Mouse (Mus musculus): ENCODE results near the gene Asic3. TPM values are rescaled to one million over a fixed set of nuclear protein-coding genes. Genes with fewer than 3 reads are reported as not detected.
"Not testable (repeated sequence)": the region's sequence is repeated elsewhere in the genome, so short reads cannot be mapped to it uniquely, and the experiment has no call there.

Gene Asic3
- polyA plus RNA-seq, 1 experiment from 2014 or later: 0.26 TPM

DNA sequence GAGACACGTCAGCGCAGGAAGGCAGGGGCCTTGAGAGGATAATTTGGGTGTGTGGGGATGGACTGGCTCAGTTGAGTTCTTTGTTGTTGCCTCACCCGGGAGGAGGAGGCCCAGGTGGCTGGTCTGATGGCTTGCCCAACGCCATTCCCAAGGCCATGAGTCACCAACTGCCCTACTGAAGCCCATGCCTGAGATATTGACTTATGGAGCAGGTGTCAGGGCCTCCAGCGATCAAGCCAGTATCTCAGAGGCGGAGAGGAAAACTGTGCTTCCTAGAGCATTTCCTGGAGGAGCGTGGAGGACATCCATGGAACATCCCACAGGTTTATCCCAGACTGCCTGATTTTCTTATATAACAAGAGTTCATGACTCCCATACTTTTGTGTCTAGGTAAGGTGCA is 20.5 kb upstream of the Asic3 start:
- H3K4me2 ChIP-seq (replicated peaks; ENCODE audit: low read depth, low read length): no peak overlapping the region
- WGBS: 71% methylated on average over 7 of the region's 7 CpGs
- H3K9me3 ChIP-seq (ENCODE audit: control insufficient read depth, low read depth, low read length): no peaks in the 10 kb centered on the region
- no peaks in the 10 kb centered on the region for H3K27me3 ChIP-seq (ENCODE audit: control insufficient read depth, insufficient read depth, low read length)
- no peak for ATAC-seq (ENCODE audit: insufficient number of reproducible peaks, insufficient read depth, low FRiP score, low read depth)
- no peak overlapping the region for H3K9ac ChIP-seq (replicated peaks; ENCODE audit: low read depth, low read length)
- H3K27ac ChIP-seq (ENCODE audit: low read length): no peak overlapping the region
- peaks cover 7% of the 10 kb centered on the region; the same call in 1 of the 2 replicates for H3K4me1 ChIP-seq (ENCODE audit: control insufficient read depth, insufficient read depth, low read length)
- H3K36me3 ChIP-seq (ENCODE audit: control insufficient read depth, insufficient read depth, low read length): no peaks in the 10 kb centered on the region
- H3K4me3 ChIP-seq (ENCODE audit: low read depth, low read length): no peak overlapping the region

DNA sequence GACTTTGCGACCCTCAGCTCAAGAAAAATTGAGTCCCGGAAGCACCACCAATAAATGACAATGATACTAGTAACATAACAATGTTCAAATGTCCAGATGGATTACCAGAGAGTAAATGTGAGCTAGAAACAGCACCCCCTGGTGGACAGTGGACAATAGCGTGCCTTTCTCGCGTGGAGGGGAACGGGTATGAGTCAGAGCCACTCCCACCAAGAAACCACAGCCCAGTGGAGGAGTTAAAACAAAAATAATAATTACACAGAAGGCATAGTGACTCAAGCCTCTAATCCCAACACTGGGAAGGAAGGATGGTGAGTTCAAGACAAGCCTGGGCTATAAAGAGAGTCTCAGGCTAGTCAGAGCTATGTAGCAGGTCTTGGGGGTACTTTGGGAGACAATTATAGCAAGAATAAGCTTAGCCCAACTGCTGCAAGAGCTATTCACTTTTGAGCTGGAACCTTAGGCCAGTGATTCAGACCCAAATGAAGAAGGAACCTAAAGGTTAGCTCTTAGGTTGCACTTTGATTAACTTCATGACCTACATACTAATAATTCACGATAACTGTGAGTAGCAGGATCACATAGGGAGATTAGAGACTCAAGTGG is 19.7 kb upstream of the Asic3 start, which contains the start of gene Abcb8:
TSS of gene Abcb8 (plus strand) at position 272 of the 606 bp plus-strand sequence.
- 25% methylated on average over 7 of the region's 7 CpGs for WGBS
- Histone ChIP-seq H3K27me3 (ENCODE audit: control insufficient read depth, insufficient read depth, low read length) (no peaks in the 10 kb centered on the region), H3K9me3 (ENCODE audit: control insufficient read depth, low read depth, low read length) (no peaks in the 10 kb centered on the region), H3K4me3 (ENCODE audit: low read depth, low read length) (peak within 1 kb of the TSS; percentile 56), H3K27ac (ENCODE audit: low read length) (peak within 1 kb of the TSS; percentile 79; the same call in 1 of the 2 replicates), H3K9ac (replicated peaks; ENCODE audit: low read depth, low read length) (no peak within 1 kb of the TSS; the same call in 1 of the 2 replicates), H3K4me2 (replicated peaks; ENCODE audit: low read depth, low read length) (peak within 1 kb of the TSS; percentile 59), H3K36me3 (ENCODE audit: control insufficient read depth, insufficient read depth, low read length) (no peaks in the 10 kb centered on the region), H3K4me1 (ENCODE audit: control insufficient read depth, insufficient read depth, low read length) (peaks cover 7% of the 10 kb centered on the region; the same call in 1 of the 2 replicates)
- no peak for ATAC-seq (ENCODE audit: insufficient number of reproducible peaks, insufficient read depth, low FRiP score, low read depth)

DNA sequence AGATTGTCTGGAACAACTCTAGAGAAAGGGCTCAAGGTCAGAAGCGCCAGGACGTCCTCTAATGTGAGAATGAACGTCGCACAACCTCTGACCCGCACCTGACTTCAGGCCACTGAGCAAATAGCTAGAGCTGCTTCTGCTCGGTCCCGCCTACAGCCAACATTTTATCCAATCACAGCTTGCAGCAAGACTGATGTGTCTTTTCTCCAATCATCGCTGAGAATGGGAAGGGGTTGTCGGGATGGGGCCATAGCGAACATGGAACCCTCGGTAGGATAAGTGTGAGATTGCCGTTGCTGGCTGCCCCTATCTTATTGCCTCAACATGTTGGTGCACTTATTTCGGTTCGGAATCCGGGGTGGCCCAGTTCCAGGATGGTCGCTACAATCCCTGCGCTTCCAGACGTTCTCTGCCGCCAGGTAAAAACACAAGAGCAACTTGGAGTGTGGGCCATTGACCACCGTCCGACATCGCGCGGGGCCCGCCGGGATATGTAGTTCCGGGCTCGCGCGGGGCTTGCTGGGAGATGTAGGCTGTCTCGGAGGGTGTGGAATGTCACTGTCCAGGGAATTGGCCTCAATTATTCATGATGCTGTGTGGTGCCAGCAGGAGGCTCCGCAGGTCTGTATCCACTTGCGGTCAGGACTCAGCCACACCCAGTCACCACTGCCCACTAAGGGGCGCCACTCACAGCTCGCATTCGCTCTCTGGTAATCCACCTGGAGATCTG is 18.9 kb upstream of the Asic3 start:
- H3K27me3 ChIP-seq (ENCODE audit: control insufficient read depth, insufficient read depth, low read length): no peaks in the 10 kb centered on the region
- H3K4me1 ChIP-seq (ENCODE audit: control insufficient read depth, insufficient read depth, low read length): peaks cover 7% of the 10 kb centered on the region; the same call in 1 of the 2 replicates
- no peak overlapping the region; the same call in 1 of the 2 replicates for H3K9ac ChIP-seq (replicated peaks; ENCODE audit: low read depth, low read length)
- H3K27ac ChIP-seq (ENCODE audit: low read length): peak overlapping the region; percentile 79; the same call in 1 of the 2 replicates
- H3K4me2 ChIP-seq (replicated peaks; ENCODE audit: low read depth, low read length): peak overlapping the region; percentile 59
- H3K9me3 ChIP-seq (ENCODE audit: control insufficient read depth, low read depth, low read length): no peaks in the 10 kb centered on the region
- ATAC-seq (ENCODE audit: insufficient number of reproducible peaks, insufficient read depth, low FRiP score, low read depth): peak; percentile 95
- peak overlapping the region; percentile 56 for H3K4me3 ChIP-seq (ENCODE audit: low read depth, low read length)
- WGBS: under 1% methylated on average over 36 of the region's 36 CpGs
- no peaks in the 10 kb centered on the region for H3K36me3 ChIP-seq (ENCODE audit: control insufficient read depth, insufficient read depth, low read length)

DNA sequence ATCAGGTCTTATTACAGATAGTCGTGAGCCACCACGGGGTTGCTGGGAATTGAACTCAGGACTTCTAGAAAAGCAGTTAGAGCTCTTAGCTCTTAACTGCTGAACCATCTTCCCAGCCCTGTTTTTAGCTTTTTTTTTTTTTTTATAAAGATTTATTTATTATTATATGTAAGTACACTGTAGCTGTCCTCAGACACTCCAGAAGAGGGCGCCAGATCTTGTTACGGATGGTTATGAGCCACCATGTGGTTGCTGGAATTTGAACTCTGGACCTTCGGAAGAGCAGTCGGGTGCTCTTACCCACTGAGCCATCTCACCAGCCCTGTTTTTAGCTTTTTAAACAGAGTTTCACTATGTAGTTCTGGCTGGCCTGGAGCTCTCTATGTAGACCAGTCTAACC is 16.9 kb upstream of the Asic3 start:
- WGBS: 88% methylated on average over 6 of the region's 6 CpGs
- not testable (repeated sequence) for H3K4me3 ChIP-seq (ENCODE audit: low read depth, low read length); H3K4me2 ChIP-seq (replicated peaks; ENCODE audit: low read depth, low read length); H3K27me3 ChIP-seq (ENCODE audit: control insufficient read depth, insufficient read depth, low read length); ATAC-seq (ENCODE audit: insufficient number of reproducible peaks, insufficient read depth, low FRiP score, low read depth); H3K36me3 ChIP-seq (ENCODE audit: control insufficient read depth, insufficient read depth, low read length); H3K4me1 ChIP-seq (ENCODE audit: control insufficient read depth, insufficient read depth, low read length); H3K27ac ChIP-seq (ENCODE audit: low read length); H3K9ac ChIP-seq (replicated peaks; ENCODE audit: low read depth, low read length); H3K9me3 ChIP-seq (ENCODE audit: control insufficient read depth, low read depth, low read length)

DNA sequence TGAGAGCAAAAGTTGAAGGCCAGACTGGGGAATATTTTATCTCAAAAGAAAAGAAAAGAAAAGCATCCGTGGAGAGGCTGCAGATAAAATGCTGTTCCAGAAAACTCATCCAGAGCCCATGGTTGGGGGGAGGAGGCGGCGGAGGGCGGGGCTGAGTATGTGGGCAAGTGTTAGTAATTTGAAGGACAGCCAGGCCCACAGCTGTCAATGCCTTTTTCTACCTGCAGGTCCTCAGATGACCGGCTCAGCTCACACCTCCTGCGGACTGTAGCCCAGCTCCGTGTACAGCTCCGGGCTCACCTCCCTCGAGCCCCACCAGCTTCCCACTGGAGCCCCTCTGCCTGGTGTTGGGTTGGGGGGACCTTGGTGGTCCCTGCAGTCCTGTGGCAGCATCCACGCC is 13.5 kb upstream of the Asic3 start:
- Histone ChIP-seq H3K27ac (ENCODE audit: low read length) (no peak overlapping the region), H3K4me3 (ENCODE audit: low read depth, low read length) (no peak overlapping the region), H3K4me1 (ENCODE audit: control insufficient read depth, insufficient read depth, low read length) (peaks cover 3% of the 10 kb centered on the region; the same call in 1 of the 2 replicates), H3K9ac (replicated peaks; ENCODE audit: low read depth, low read length) (no peak overlapping the region), H3K27me3 (ENCODE audit: control insufficient read depth, insufficient read depth, low read length) (no peaks in the 10 kb centered on the region), H3K9me3 (ENCODE audit: control insufficient read depth, low read depth, low read length) (no peaks in the 10 kb centered on the region), H3K36me3 (ENCODE audit: control insufficient read depth, insufficient read depth, low read length) (peaks cover 13% of the 10 kb centered on the region; the same call in 1 of the 2 replicates), H3K4me2 (replicated peaks; ENCODE audit: low read depth, low read length) (no peak overlapping the region)
- 90% methylated on average over 10 of the region's 10 CpGs for WGBS
- no peak for ATAC-seq (ENCODE audit: insufficient number of reproducible peaks, insufficient read depth, low FRiP score, low read depth)

DNA sequence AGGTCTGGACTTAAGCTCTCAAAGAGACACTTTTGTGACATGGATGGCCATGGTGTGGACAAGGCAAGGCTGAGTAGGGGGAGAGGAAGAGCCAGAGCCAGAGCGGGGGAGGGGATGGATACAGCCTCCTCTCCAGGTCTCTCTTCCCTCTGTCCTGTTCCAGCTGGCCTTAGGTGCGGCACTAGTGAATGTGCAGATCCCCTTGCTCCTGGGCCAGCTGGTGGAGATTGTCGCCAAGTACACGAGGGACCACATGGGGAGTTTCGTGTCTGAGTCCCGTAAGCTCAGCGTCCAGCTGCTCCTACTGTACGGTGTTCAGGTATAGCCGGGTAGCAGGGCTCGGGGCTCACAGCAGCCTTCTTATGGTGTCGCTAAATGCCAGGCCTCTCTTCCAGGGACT is 12.8 kb upstream of the Asic3 start:
- peaks cover 13% of the 10 kb centered on the region; the same call in 1 of the 2 replicates for H3K36me3 ChIP-seq (ENCODE audit: control insufficient read depth, insufficient read depth, low read length)
- H3K4me2 ChIP-seq (replicated peaks; ENCODE audit: low read depth, low read length): no peak overlapping the region
- H3K4me3 ChIP-seq (ENCODE audit: low read depth, low read length): no peak overlapping the region
- H3K27ac ChIP-seq (ENCODE audit: low read length): no peak overlapping the region
- no peaks in the 10 kb centered on the region for H3K4me1 ChIP-seq (ENCODE audit: control insufficient read depth, insufficient read depth, low read length)
- 92% methylated on average over 11 of the region's 11 CpGs for WGBS
- ATAC-seq (ENCODE audit: insufficient number of reproducible peaks, insufficient read depth, low FRiP score, low read depth): no peak
- H3K27me3 ChIP-seq (ENCODE audit: control insufficient read depth, insufficient read depth, low read length): no peaks in the 10 kb centered on the region
- no peaks in the 10 kb centered on the region for H3K9me3 ChIP-seq (ENCODE audit: control insufficient read depth, low read depth, low read length)
- no peak overlapping the region for H3K9ac ChIP-seq (replicated peaks; ENCODE audit: low read depth, low read length)

DNA sequence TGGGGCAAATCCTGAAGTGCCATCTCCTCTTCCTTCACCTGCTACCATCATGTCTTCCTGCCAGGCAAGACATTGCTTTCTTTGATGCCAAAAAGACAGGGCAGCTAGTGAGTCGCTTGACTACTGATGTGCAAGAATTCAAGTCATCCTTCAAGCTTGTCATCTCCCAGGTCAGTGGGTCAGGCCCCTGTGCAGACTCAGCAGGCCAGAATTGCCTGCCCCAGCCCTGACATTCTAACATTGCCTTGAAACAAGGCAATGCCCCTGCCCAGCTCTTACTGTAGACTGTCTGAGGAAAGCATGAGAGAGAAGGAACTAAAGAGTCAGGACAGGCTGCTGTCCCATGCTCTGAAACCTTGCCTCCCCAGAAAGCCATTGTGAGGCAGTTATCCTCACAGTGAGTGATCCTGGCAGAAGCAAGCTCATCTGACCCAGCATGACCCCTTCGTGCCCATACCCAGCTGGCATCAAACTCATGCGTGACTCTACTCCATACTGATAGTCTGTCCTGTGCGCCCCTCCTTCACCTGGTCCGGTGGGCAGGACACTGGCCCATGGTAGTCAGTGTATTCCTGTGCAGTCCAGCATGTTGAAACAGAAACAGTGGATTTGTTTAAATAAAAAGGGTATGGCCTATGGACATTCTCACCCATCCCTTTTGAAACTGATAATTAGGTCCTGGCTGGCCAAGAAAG is 12.1 kb upstream of the Asic3 start:
- Histone ChIP-seq H3K36me3 (ENCODE audit: control insufficient read depth, insufficient read depth, low read length) (peaks cover 14% of the 10 kb centered on the region; the same call in 1 of the 2 replicates), H3K4me2 (replicated peaks; ENCODE audit: low read depth, low read length) (no peak overlapping the region), H3K9ac (replicated peaks; ENCODE audit: low read depth, low read length) (no peak overlapping the region), H3K9me3 (ENCODE audit: control insufficient read depth, low read depth, low read length) (no peaks in the 10 kb centered on the region), H3K27me3 (ENCODE audit: control insufficient read depth, insufficient read depth, low read length) (no peaks in the 10 kb centered on the region), H3K4me1 (ENCODE audit: control insufficient read depth, insufficient read depth, low read length) (no peaks in the 10 kb centered on the region), H3K27ac (ENCODE audit: low read length) (no peak overlapping the region), H3K4me3 (ENCODE audit: low read depth, low read length) (no peak overlapping the region)
- no peak for ATAC-seq (ENCODE audit: insufficient number of reproducible peaks, insufficient read depth, low FRiP score, low read depth)
- 88% methylated on average over 5 of the region's 5 CpGs for WGBS

DNA sequence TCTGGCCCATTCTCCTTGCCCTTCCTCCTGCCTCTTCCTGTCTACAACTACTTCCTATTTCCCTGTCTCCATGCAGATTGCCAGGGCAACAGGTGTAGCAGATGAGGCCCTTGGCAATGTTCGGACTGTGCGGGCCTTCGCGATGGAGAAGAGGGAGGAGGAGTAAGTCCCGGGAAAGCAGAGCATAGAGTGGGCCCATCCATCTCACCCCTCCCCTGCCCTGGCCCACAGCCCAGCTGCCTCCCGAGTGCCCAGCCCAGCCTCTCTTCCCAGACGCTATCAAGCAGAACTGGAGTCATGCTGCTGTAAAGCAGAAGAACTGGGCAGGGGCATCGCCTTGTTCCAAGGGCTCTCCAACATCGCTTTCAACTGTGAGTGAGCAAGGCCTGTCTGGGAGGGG is 11.2 kb upstream of the Asic3 start:
- no peaks in the 10 kb centered on the region for H3K27me3 ChIP-seq (ENCODE audit: control insufficient read depth, insufficient read depth, low read length)
- no peaks in the 10 kb centered on the region for H3K9me3 ChIP-seq (ENCODE audit: control insufficient read depth, low read depth, low read length)
- H3K9ac ChIP-seq (replicated peaks; ENCODE audit: low read depth, low read length): no peak overlapping the region
- no peak overlapping the region for H3K4me3 ChIP-seq (ENCODE audit: low read depth, low read length)
- H3K4me1 ChIP-seq (ENCODE audit: control insufficient read depth, insufficient read depth, low read length): no peaks in the 10 kb centered on the region
- no peak overlapping the region for H3K4me2 ChIP-seq (replicated peaks; ENCODE audit: low read depth, low read length)
- H3K27ac ChIP-seq (ENCODE audit: low read length): no peak overlapping the region
- ATAC-seq (ENCODE audit: insufficient number of reproducible peaks, insufficient read depth, low FRiP score, low read depth): no peak
- H3K36me3 ChIP-seq (ENCODE audit: control insufficient read depth, insufficient read depth, low read length): peaks cover 21% of the 10 kb centered on the region
- 73% methylated on average over 9 of the region's 9 CpGs for WGBS

Measured in stomach, embryonic 14.5 days (tissue).